Mouse (Mus musculus): ENCODE measurements around the gene Tmem222. TPM values are rescaled to one million over a fixed set of nuclear protein-coding genes. Genes with fewer than 3 reads are reported as not detected.

The Tmem222 gene
- polyA plus RNA-seq, 1 experiment from 2014 or later, result 85.7 TPM

DNA sequence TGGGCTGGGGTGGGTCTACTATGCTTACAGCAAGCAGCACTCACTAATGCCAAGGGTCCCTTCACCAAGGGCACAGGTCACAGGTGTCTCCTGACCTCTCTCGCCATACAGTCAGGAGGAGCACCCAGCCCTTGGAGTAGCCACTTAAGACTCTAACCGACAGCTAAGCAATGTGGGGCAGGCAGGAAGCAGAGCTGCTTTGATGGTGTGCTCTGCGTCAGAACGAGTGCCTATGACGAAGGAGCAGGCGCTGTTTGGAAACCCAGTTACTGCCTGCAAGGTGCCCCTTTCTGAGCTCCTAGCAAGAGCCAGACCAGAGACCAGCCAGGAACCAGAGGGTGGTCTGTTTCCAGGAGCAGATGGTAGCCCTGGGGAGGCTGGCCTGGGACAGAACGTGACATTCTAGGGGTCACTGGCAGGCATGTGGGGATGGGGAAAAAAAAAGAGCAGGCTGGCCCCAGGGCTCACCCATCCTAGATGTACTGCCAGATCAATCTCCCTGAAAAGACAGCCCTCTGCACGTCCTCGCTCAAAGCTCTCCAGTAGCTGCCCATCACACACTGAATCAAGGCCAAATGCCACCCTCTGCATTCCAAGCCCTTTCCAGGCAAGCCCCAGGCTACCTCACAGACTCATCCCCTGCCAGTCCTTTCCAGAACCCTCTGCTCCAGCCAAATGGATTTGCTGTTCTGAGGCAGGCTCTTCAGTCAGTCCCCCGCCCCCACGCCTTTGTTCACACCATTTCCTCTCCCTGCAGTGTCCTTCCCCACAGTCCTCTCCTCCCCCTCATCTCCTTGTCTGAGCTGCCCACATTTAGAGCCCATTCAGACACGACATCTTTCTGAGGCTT lies 21.1 kb upstream of the Tmem222 start:
- H3K4me1 ChIP-seq, result peaks cover 32% of the 10 kb centered on the region
- 0 out of 2 replicates have a peak, but pooled peaks cover 3% of the 10 kb centered on the region for H3K27me3 ChIP-seq
- no peak overlapping the region for H3K27ac ChIP-seq
- 46% methylated on average over 12 of the region's 12 CpGs for WGBS
- H3K9ac ChIP-seq, result 0 out of 2 replicates have a peak overlapping the region, but pooled peaks have one; percentile 1
- peaks cover 64% of the 10 kb centered on the region for H3K36me3 ChIP-seq
- no peak overlapping the region for H3K4me2 ChIP-seq
- no peak for ATAC-seq (replicated peaks; ENCODE audit: low FRiP score)
- no peak overlapping the region for H3K4me3 ChIP-seq (replicated peaks)
- H3K9me3 ChIP-seq (replicated peaks), result no peaks in the 10 kb centered on the region

DNA sequence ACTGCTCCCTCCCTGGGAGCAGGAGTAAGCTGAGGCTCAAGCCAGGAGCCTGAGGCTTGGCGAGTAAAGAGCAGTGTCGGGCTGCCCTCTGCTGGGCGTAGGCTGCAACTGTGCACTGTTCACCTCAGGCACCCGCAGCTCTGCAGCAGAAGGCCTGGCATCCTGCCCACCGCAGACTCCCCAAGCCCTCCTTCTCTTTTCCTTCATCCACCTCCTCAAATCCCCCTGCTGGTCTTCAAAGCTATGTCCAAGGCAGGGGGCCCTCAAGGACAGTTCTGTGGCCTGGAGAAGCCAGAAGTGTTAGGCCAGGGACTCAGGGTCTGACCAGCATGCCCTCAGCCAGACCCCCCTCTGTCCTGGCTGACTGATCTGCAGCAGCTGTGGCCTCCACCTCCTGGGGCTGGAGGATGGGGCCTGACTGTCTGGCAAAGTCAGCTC lies 20.2 kb upstream of the Tmem222 start:
- H3K4me3 ChIP-seq (replicated peaks), result no peak overlapping the region
- no peak overlapping the region for H3K4me2 ChIP-seq
- peaks cover 54% of the 10 kb centered on the region for H3K36me3 ChIP-seq
- WGBS, result 0% methylated on average over 5 of the region's 5 CpGs
- ATAC-seq (replicated peaks; ENCODE audit: low FRiP score), result peak; percentile 52
- H3K27me3 ChIP-seq, result 0 out of 2 replicates have a peak, but pooled peaks cover 3% of the 10 kb centered on the region
- peak overlapping the region; percentile 29; the same call in 1 of the 2 replicates for H3K27ac ChIP-seq
- peaks cover 42% of the 10 kb centered on the region for H3K4me1 ChIP-seq
- H3K9me3 ChIP-seq (replicated peaks), result no peaks in the 10 kb centered on the region
- no peak overlapping the region for H3K9ac ChIP-seq

DNA sequence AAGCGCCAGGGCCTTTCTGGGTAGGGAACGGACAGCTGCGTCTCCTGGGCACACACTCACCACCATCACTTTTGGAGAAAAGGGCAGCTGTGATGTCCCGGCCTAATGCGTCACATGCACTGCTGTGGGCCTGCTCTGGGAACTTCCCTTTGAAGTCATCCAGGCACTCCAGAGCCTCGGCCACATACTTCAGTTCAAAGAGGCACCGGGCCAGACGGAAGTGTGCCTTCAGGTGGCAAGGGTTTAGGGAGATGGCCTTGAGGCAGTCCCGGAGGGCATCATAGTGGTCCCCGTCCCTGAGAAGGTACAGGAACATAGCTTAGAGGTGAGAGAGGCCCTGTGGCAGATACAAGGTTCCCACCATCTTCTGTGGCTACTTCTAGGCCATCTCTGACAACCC lies 19.8 kb upstream of the Tmem222 start:
- peaks cover 50% of the 10 kb centered on the region for H3K36me3 ChIP-seq
- no peak overlapping the region for H3K9ac ChIP-seq
- H3K4me3 ChIP-seq (replicated peaks), result no peak overlapping the region
- WGBS, result 67% methylated on average over 10 of the region's 10 CpGs
- H3K27ac ChIP-seq, result no peak overlapping the region
- H3K4me2 ChIP-seq, result no peak overlapping the region
- peaks cover 46% of the 10 kb centered on the region for H3K4me1 ChIP-seq
- ATAC-seq (replicated peaks; ENCODE audit: low FRiP score), result no peak
- 0 out of 2 replicates have a peak, but pooled peaks cover 3% of the 10 kb centered on the region for H3K27me3 ChIP-seq
- H3K9me3 ChIP-seq (replicated peaks), result no peaks in the 10 kb centered on the region

DNA sequence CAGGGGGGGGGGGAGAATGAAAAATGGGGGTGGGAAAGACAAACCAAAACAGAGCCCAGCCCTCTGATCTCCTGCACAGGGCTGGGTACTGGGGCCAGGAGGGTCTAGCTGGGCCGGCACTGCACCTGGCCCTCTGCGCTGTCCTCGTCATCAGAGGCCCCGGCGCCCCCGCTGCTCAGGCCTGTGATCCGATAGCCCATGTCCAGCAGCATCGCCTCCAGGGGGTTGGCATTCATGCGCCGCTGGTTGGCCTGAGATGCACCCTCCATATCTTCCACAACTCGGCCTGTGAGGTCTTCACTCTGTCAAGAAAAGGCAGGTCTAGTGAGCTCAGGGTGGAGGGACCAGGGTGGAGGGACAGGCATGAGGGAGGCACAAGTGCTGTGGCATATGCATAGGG lies 16.5 kb upstream of the Tmem222 start:
- Histone ChIP-seq H3K36me3 (peaks cover 21% of the 10 kb centered on the region), H3K27me3 (0 out of 2 replicates have a peak, but pooled peaks cover 3% of the 10 kb centered on the region), H3K9ac (0 out of 2 replicates have a peak overlapping the region, but pooled peaks have one; percentile 11), H3K4me3 (replicated peaks) (no peak overlapping the region), H3K4me2 (peak overlapping the region; percentile 39), H3K4me1 (peaks cover 44% of the 10 kb centered on the region), H3K9me3 (replicated peaks) (no peaks in the 10 kb centered on the region), H3K27ac (peak overlapping the region; percentile 91)
- 42% methylated on average over 11 of the region's 11 CpGs for WGBS
- ATAC-seq (replicated peaks; ENCODE audit: low FRiP score), result no peak

DNA sequence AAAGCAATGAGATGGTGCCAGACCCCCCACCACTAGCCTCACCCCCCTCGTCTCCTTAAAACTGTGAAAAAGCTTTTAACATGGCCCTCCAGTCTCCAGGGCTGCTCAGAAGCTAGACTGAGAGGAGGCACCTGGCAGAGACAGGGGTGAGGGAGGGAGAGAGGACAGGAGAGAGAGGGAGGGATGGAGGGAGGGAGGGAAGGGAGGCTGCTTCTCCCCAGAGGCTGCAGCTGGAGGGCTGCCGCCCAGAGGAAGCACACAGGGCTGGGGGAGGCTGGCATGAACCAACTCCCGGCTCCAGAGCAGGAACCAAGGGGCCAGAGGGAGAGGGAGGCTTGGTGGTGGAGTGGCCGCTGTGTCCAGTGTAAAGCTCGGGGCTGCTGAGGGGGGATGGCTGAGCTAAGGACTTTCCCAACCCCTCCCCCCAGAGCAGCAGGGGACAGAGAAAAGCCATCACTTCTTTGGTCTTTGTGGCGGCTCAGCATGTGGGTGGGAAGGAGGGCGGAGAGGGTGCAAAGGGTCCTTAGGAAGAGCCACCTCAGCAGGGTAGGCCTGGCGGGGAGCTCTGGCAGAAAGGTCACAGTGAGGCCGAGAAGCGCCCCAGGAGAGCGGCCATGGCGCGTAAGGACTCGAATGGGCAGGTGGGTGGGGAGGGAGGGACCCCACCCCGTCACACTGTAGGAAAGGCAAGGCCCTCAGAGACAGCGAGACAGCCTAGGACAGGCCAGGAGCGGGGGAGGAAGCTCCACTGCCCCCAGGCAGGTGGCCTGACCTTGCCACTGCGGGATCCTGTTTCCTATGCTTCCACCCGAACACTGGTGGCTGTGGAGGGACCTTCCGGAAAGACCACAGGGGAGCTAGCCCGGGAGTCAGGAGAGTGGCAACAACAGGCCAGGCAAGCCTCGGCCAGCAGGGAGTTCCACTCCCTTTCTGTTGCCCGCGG lies 15.6 kb upstream of the Tmem222 start:
- Histone ChIP-seq H3K4me1 (peaks cover 35% of the 10 kb centered on the region), H3K4me2 (peak overlapping the region; percentile 39), H3K9ac (peak overlapping the region; percentile 29; the same call in 1 of the 2 replicates), H3K27ac (peak overlapping the region; percentile 91), H3K27me3 (0 out of 2 replicates have a peak, but pooled peaks cover 3% of the 10 kb centered on the region), H3K4me3 (replicated peaks) (peak overlapping the region; percentile 9; the same call in 1 of the 2 replicates), H3K9me3 (replicated peaks) (no peaks in the 10 kb centered on the region), H3K36me3 (peaks cover 21% of the 10 kb centered on the region)
- ATAC-seq (replicated peaks; ENCODE audit: low FRiP score), result peak; percentile 85
- WGBS, result 19% methylated on average over 24 of the region's 24 CpGs

DNA sequence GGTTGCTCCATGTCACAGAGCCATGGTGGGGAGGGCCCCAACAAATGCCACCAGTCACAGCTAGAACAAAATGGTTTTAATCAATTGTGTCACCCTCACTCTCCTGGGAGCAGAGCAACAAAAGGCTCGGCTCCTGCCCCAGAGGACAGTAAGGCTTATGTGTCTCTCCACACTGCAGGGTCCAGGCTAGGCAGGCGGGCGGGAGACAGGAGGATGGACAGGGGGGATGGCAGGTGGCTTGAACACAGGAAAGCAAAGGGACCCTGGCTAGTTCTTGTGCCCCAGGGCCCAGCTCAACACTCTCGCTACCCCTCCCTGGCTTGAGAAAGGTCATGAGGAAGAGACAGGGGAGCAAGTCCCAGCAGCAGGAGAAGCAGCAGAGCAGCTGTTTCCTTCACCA lies 14.8 kb upstream of the Tmem222 start:
- Histone ChIP-seq H3K36me3 (peaks cover 21% of the 10 kb centered on the region), H3K27ac (peak overlapping the region; percentile 91), H3K4me2 (no peak overlapping the region; the same call in 1 of the 2 replicates), H3K4me3 (replicated peaks) (no peak overlapping the region), H3K4me1 (peaks cover 29% of the 10 kb centered on the region), H3K27me3 (0 out of 2 replicates have a peak, but pooled peaks cover 3% of the 10 kb centered on the region), H3K9ac (no peak overlapping the region), H3K9me3 (replicated peaks) (no peaks in the 10 kb centered on the region)
- no peak; the same call in 1 of the 2 replicates for ATAC-seq (replicated peaks; ENCODE audit: low FRiP score)
- WGBS, result 75% methylated on average over 4 of the region's 4 CpGs

DNA sequence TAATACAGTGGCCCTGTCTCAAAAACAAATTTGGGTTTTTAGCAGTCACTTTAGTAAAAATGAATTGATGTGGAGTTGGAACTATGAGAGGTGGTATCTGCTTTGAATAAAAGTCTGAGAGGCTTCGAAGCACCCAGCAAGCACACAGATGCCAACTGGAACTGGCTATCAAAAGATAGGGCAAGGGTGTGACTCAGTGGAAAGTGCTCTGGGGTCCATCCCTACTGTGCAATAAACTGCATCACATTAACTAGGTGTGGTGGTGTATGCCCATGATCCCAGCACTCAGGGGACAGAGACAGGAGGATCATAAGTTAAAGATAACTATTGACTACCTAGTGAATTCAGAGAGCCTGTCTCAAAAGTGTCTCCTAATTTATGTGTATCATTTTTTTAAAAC lies 13.7 kb upstream of the Tmem222 start:
- Histone ChIP-seq H3K36me3 (peaks cover 21% of the 10 kb centered on the region), H3K27me3 (0 out of 2 replicates have a peak, but pooled peaks cover 3% of the 10 kb centered on the region), H3K4me1 (peaks cover 27% of the 10 kb centered on the region), H3K9ac (no peak overlapping the region), H3K4me2 (no peak overlapping the region), H3K27ac (no peak overlapping the region), H3K4me3 (replicated peaks) (no peak overlapping the region), H3K9me3 (replicated peaks) (no peaks in the 10 kb centered on the region)
- WGBS, result 98% methylated on average over 1 of the region's 1 CpGs
- ATAC-seq (replicated peaks; ENCODE audit: low FRiP score), result no peak

DNA sequence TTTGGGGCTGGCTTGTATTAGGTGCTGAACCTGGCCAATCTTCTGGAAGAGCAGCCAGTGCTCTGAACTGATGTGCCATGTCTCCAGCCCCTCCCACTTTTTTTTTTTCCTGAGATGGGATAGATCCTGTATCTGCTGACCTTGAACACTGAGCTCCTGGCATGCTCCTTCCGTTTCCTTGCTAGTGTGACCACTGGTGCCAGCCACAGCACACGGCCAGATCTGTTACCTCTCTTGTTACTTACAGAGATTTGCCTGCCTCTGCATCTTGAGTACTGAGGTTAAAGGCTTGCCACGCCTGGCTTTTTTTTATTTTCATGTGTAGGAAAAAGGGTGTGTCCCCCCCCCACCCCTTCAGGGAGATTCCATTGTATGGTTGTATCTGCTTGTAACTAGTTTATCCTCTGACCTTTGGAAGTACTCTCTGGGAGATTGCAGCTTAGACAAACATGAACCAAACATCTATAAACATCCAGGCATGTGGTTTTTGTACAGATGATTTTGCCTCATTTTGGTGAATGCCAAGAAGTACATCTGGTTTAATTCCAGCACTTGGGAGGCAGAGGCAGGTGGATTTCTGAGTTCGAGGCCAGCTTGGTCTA lies 9.0 kb upstream of the Tmem222 start:
- H3K4me1 ChIP-seq, result peaks cover 20% of the 10 kb centered on the region
- no peak for ATAC-seq (replicated peaks; ENCODE audit: low FRiP score)
- no peak overlapping the region for H3K4me2 ChIP-seq
- WGBS, result 80% methylated on average over 4 of the region's 4 CpGs
- no peaks in the 10 kb centered on the region; the same call in 1 of the 2 replicates for H3K36me3 ChIP-seq
- no peak overlapping the region for H3K4me3 ChIP-seq (replicated peaks)
- no peak overlapping the region for H3K9ac ChIP-seq
- H3K9me3 ChIP-seq (replicated peaks), result no peaks in the 10 kb centered on the region
- no peak overlapping the region for H3K27ac ChIP-seq
- no peaks in the 10 kb centered on the region for H3K27me3 ChIP-seq

DNA sequence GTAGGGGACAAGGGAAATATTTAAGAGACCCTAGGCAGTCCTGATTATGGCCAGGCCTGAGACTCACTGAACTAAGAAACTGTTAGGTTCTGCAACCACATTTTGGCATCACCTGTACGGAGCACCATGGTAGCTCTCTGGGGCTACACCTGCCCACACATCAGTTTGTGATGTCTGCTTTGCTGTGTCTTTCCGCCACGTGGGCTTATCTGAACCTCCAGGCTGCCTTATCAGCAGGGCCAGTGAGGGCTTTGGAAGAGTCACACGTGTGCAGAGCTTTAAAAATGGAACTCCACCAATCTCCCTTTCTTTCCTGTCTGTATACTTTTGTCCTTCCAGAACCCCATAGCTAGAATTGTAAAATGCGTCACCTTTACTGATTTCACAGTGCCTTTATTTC lies 8.4 kb upstream of the Tmem222 start:
- WGBS, result 81% methylated on average over 5 of the region's 5 CpGs
- no peaks in the 10 kb centered on the region for H3K36me3 ChIP-seq
- no peaks in the 10 kb centered on the region for H3K9me3 ChIP-seq (replicated peaks)
- H3K9ac ChIP-seq, result no peak overlapping the region
- no peak overlapping the region for H3K4me2 ChIP-seq
- no peaks in the 10 kb centered on the region for H3K27me3 ChIP-seq
- H3K27ac ChIP-seq, result no peak overlapping the region
- no peak for ATAC-seq (replicated peaks; ENCODE audit: low FRiP score)
- H3K4me1 ChIP-seq, result peaks cover 21% of the 10 kb centered on the region
- no peak overlapping the region for H3K4me3 ChIP-seq (replicated peaks)

DNA sequence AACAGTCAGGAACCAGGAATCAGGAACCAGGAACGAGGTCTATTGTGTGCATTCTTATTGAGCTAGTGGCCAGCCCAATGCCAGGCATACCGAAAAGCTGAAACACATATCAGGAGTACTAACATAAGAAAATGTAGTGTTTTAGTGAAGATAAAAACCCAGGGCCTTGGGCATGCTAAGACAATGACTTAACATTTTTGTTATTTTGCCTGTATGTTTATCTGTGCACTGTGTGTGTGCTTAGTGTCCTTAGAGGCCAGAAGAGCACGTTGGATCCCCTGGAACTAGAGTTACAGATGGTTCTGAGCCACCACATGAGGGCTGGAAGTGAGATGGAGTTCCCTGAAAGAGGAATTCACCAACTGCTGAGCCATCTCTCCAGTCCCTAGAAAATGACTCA lies 7.7 kb upstream of the Tmem222 start:
- WGBS, result 79% methylated on average over 3 of the region's 3 CpGs
- no peak overlapping the region for H3K4me2 ChIP-seq
- H3K4me3 ChIP-seq (replicated peaks), result no peak overlapping the region
- peaks cover 21% of the 10 kb centered on the region for H3K4me1 ChIP-seq
- no peak for ATAC-seq (replicated peaks; ENCODE audit: low FRiP score)
- no peak overlapping the region for H3K27ac ChIP-seq
- no peaks in the 10 kb centered on the region for H3K36me3 ChIP-seq
- no peak overlapping the region for H3K9ac ChIP-seq
- no peaks in the 10 kb centered on the region for H3K9me3 ChIP-seq (replicated peaks)
- H3K27me3 ChIP-seq, result no peaks in the 10 kb centered on the region

DNA sequence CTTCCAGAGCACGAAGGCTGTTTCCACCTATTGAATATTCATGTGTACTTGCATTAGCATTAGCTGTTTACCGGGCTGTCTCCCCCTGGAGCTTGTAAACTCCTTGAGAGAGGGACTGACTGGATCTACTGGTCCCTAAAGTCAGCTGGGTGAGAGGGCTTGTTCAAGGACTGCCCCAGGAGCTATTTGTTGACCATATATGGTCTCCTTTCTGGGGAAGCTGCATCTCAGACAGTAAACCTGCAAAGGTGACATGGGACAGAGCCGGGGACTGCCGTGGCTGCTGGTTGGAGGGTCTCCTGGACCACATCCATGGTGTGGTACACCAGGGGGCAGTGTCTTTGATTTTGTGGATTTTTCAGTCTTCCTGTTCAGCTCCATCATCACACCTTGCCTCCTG lies 5.1 kb upstream of the Tmem222 start:
- Histone ChIP-seq H3K9me3 (replicated peaks) (no peaks in the 10 kb centered on the region), H3K27ac (peak overlapping the region; percentile 62), H3K27me3 (no peaks in the 10 kb centered on the region), H3K4me3 (replicated peaks) (no peak overlapping the region), H3K9ac (no peak overlapping the region), H3K4me1 (peaks cover 27% of the 10 kb centered on the region), H3K4me2 (no peak overlapping the region), H3K36me3 (no peaks in the 10 kb centered on the region)
- 18% methylated on average over 4 of the region's 4 CpGs for WGBS
- ATAC-seq (replicated peaks; ENCODE audit: low FRiP score), result no peak
